Mouse (Mus musculus) heart, embryonic 10.5 days (tissue): Measurements from ENCODE around the gene St6galnac4. TPM values are rescaled to one million over a fixed set of nuclear protein-coding genes. Genes with fewer than 3 reads are reported as not detected.

Experiments used
- DNase-seq: peaks from one replicate; pipeline ENCODE4 v3.0.0-alpha.2; 2017; ENCODE audit warnings: low spot score
- H3K27ac ChIP-seq: fragments of 300-500 bp; sonication (generic); 2 replicates; pipeline ENCODE4 v1.5.1; 2016; ENCODE audit warnings: mild to moderate bottlenecking
- H3K27me3 ChIP-seq: fragments of 300-500 bp; sonication (generic); 2 replicates; pipeline ENCODE4 v1.6.1; 2016; ENCODE audit warnings: mild to moderate bottlenecking; ENCODE audit not compliant: poor library complexity, insufficient read depth, severe bottlenecking
- H3K36me3 ChIP-seq: fragments of 300-500 bp; sonication (generic); 2 replicates; pipeline ENCODE4 v1.6.1; 2016; ENCODE audit warnings: mild to moderate bottlenecking, moderate library complexity
- H3K4me1 ChIP-seq: fragments of 300-500 bp; sonication (generic); 2 replicates; pipeline ENCODE4 v1.6.1; 2016; ENCODE audit warnings: mild to moderate bottlenecking
- H3K4me3 ChIP-seq: fragments of 300-500 bp; sonication (generic); 2 replicates; pipeline ENCODE4 v1.5.1; 2016; ENCODE audit warnings: mild to moderate bottlenecking, moderate library complexity
- H3K9me3 ChIP-seq: fragments of 300-500 bp; sonication (generic); 2 replicates; pipeline ENCODE4 v1.6.1; 2016; ENCODE audit warnings: mild to moderate bottlenecking, moderate library complexity
- WGBS: fragments of 180-500 bp; shearing (Covaris S2); methylation state at CpG from one replicate; pipeline ENCODE4 v1.1.7; 2016; 5-methylcytosine and 5-hydroxymethylcytosine counted together
- polyA plus RNA-seq: library from polyadenylated mRNA; unstranded; fragments of >200 nt; fragmentation: Nextera tagmentation; extraction: Ambion mirVana; gene quantifications from 2 replicates; pipeline ENCODE4 v1.2.1, GENCODE M21; 2016

St6galnac4 gene
- polyA plus RNA-seq, 1 experiment from 2014 or later = 39.8 TPM

- Histone ChIP-seq H3K36me3 (no peaks in the 10 kb centered on the region), H3K27ac (peak overlapping the region; percentile 12; the same call in 1 of the 2 replicates), H3K9me3 (no peaks in the 10 kb centered on the region), H3K4me1 (peaks cover 74% of the 10 kb centered on the region), H3K4me3 (no peak overlapping the region), H3K27me3 (no peaks in the 10 kb centered on the region)
- no peak for DNase-seq
- 74% methylated on average over 5 of the region's 5 CpGs for WGBS
These were observed 54.9 kb downstream of the St6galnac4 start for GRCm38 (mm10) chr2:32641810-32642209.

GRCm38 (mm10) chr2:32642813-32643212 lies 55.9 kb downstream of the St6galnac4 start:
- peaks cover 65% of the 10 kb centered on the region for H3K4me1 ChIP-seq

DNA sequence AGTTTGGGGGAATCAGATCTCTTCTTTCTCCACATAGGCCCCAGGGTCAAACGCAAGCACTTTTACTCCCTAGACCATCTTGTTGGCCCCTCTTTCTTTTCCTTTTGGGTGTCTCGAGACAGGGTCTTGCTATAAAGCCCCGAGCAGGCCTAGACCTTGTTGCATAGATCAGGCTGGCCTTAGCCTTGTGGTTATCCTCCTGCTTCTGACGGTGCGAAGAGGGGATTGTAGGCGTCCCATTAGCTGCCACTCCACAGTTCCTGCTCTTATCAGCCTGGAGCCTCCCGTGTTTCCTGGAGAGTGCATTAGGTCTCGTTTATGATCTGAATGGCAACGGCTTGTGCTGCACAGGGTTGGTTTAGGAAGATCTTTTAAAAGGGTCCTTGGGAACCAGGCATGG lies 57.2 kb downstream of the St6galnac4 start:
- Histone ChIP-seq H3K36me3 (no peaks in the 10 kb centered on the region), H3K4me3 (no peak overlapping the region), H3K27me3 (no peaks in the 10 kb centered on the region), H3K9me3 (no peaks in the 10 kb centered on the region), H3K4me1 (peaks cover 60% of the 10 kb centered on the region), H3K27ac (peak overlapping the region; percentile 87; the same call in 1 of the 2 replicates)
- no peak for DNase-seq
- 34% methylated on average over 9 of the region's 9 CpGs for WGBS

More at GRCm38 (mm10) chr2:32642813-32643212, 55.9 kb downstream of the St6galnac4 start:
- Histone ChIP-seq H3K27ac (peak overlapping the region; percentile 87; the same call in 1 of the 2 replicates), H3K4me3 (no peak overlapping the region), H3K9me3 (no peaks in the 10 kb centered on the region), H3K27me3 (no peaks in the 10 kb centered on the region), H3K36me3 (no peaks in the 10 kb centered on the region)
- no peak for DNase-seq
- 51% methylated on average over 7 of the region's 7 CpGs for WGBS

GRCm38 (mm10) chr2:32644799-32645475 lies 58.0 kb downstream of the St6galnac4 start:
- Histone ChIP-seq H3K4me1 (peaks cover 55% of the 10 kb centered on the region), H3K36me3 (no peaks in the 10 kb centered on the region), H3K27me3 (no peaks in the 10 kb centered on the region), H3K27ac (peak overlapping the region; percentile 87), H3K9me3 (no peaks in the 10 kb centered on the region), H3K4me3 (no peak overlapping the region)
- WGBS = 67% methylated on average over 8 of the region's 8 CpGs
- DNase-seq = no peak

DNA sequence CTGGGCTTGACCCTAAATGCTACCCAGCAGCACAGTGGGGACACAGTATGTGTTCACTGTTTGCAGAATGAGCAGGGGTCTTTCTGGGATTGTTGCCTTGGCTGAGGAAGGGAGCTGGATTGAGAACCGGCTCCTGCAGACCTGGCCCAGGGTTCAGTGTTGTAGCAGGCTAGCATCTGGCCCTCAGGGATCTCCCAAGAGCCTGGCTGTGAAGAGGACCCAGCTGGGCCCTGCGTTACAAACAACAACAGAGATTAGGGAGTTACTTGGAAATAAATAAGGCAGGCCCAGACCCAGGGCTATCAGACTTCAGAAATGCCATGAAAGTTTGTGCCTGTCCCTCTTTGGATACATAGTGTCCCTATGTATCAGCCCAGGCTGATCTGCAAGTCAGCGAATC lies 58.8 kb downstream of the St6galnac4 start:
- 67% methylated on average over 3 of the region's 3 CpGs for WGBS
- Histone ChIP-seq H3K4me3 (no peak overlapping the region), H3K4me1 (peaks cover 50% of the 10 kb centered on the region), H3K27me3 (no peaks in the 10 kb centered on the region), H3K27ac (peak overlapping the region; percentile 87; the same call in 1 of the 2 replicates), H3K9me3 (no peaks in the 10 kb centered on the region), H3K36me3 (no peaks in the 10 kb centered on the region)
- DNase-seq = no peak

DNA sequence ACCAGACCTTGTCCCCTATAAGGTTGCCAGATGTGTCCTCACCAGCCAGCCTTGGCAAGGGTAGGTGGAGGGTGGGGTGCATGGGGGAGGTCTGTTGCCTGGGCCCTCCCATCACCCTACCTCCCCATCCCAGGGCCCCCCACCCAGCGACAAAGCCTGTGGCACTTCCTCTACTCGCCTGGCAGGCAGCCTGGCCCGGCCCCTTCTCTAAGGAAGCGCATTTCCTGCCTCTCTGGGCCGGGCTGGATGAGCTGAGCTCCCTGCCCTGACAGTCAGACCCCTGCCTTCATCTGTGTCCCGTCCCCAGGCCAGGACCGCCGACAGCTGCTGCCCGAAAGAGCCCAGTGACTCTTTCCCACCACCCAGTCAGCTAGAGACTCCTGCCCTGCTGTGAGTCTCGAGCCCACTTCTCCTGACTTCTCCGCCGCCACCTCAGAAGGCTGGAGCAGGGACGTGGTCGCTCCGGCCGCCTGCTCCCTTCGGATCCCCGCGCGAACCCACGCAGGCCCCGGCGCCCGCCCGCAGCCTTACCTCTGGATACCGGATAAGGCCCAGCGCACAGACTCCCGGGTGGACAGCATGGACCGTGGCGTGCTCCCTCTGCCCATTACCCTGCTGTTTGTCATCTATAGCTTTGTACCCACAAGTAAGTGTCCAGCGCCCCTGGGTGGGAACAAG lies 59.6 kb downstream of the St6galnac4 start, which contains the start of gene Eng:
Gene Eng (plus strand): TSS at position 217 of the 678 bp plus-strand sequence.
- H3K9me3 ChIP-seq = no peaks in the 10 kb centered on the region
- peak within 1 kb of the TSS; percentile 87 for H3K27ac ChIP-seq
- H3K4me1 ChIP-seq = peaks cover 54% of the 10 kb centered on the region
- peak within 1 kb of the TSS; percentile 54 for H3K4me3 ChIP-seq
- 42% methylated on average over 31 of the region's 31 CpGs for WGBS
- DNase-seq = no peak
- H3K36me3 ChIP-seq = no peaks in the 10 kb centered on the region
- H3K27me3 ChIP-seq = no peaks in the 10 kb centered on the region

- Histone ChIP-seq H3K36me3 (no peaks in the 10 kb centered on the region), H3K27ac (peak overlapping the region; percentile 87), H3K4me3 (peak overlapping the region; percentile 54), H3K9me3 (no peaks in the 10 kb centered on the region), H3K4me1 (peaks cover 50% of the 10 kb centered on the region), H3K27me3 (no peaks in the 10 kb centered on the region)
- WGBS = 73% methylated on average over 7 of the region's 7 CpGs
- DNase-seq = no peak
These were observed 60.5 kb downstream of the St6galnac4 start for GRCm38 (mm10) chr2:32647366-32647765.

Other genes starting within 250 kb of the St6galnac4 start
- 41.0 and 48.0 TPM in 2 replicates for gene Ciz1, start 234.8 kb upstream of the St6galnac4 start, polyA plus RNA-seq
- 4.3 and 9.4 TPM in 2 replicates for gene Dnm1, start 233.8 kb upstream of the St6galnac4 start, polyA plus RNA-seq
- 41.2 and 50.5 TPM in 2 replicates for gene 1110008P14Rik, start 205.2 kb upstream of the St6galnac4 start, polyA plus RNA-seq
- gene Lcn2, start 198.8 kb upstream of the St6galnac4 start, polyA plus RNA-seq = not detected in 2 replicates
- gene Ptges2, start 191.2 kb upstream of the St6galnac4 start, polyA plus RNA-seq = 34.4 and 46.6 TPM in 2 replicates
- gene Naif1, start 136.6 kb upstream of the St6galnac4 start, polyA plus RNA-seq = 5.4 and 5.5 TPM in 2 replicates
- gene Slc25a25, start 135.7 kb upstream of the St6galnac4 start, polyA plus RNA-seq = 17.0 and 17.3 TPM in 2 replicates
- 5.9 and 8.3 TPM in 2 replicates for gene Fam102a, start 51.8 kb upstream of the St6galnac4 start, polyA plus RNA-seq
- 87.4 and 92.5 TPM in 2 replicates for gene Dpm2, start 16.2 kb upstream of the St6galnac4 start, polyA plus RNA-seq
- 0.43 and 1.1 TPM in 2 replicates for gene Pip5kl1, start 12.3 kb upstream of the St6galnac4 start, polyA plus RNA-seq
- gene 9430097D07Rik, start 11.4 kb upstream of the St6galnac4 start, polyA plus RNA-seq = 0.09 and 0.15 TPM in 2 replicates
- gene St6galnac6, start 12.6 kb downstream of the St6galnac4 start, polyA plus RNA-seq = 25.1 and 28.4 TPM in 2 replicates
- 179 and 305 TPM in 2 replicates for gene Ak1, start 34.7 kb downstream of the St6galnac4 start, polyA plus RNA-seq
- gene Eng, start 59.5 kb downstream of the St6galnac4 start, polyA plus RNA-seq = 87.1 and 149 TPM in 2 replicates
- gene Fpgs, start 117.0 kb downstream of the St6galnac4 start, polyA plus RNA-seq = 24.7 and 34.8 TPM in 2 replicates
- gene Cdk9, start 126.0 kb downstream of the St6galnac4 start, polyA plus RNA-seq = 89.1 and 115 TPM in 2 replicates
- gene Sh2d3c, start 134.0 kb downstream of the St6galnac4 start, polyA plus RNA-seq = 34.8 and 35.4 TPM in 2 replicates
- gene 6330409D20Rik, start 153.9 kb downstream of the St6galnac4 start, polyA plus RNA-seq = 0.28 TPM in 1 of 2 replicates, not detected in the other
- gene Tor2a, start 170.1 kb downstream of the St6galnac4 start, polyA plus RNA-seq = 46.2 and 57.2 TPM in 2 replicates
- gene Ttc16, start 188.5 kb downstream of the St6galnac4 start, polyA plus RNA-seq = 0.29 and 0.52 TPM in 2 replicates
- gene Ptrh1, start 188.7 kb downstream of the St6galnac4 start, polyA plus RNA-seq = 5.1 and 5.6 TPM in 2 replicates
- gene Cfap157, start 197.3 kb downstream of the St6galnac4 start, polyA plus RNA-seq = 0.78 and 1.2 TPM in 2 replicates